Mouse (Mus musculus) B cell, adult 67 days (primary cell): ENCODE results near the gene Hrk. TPM values are rescaled to one million over a fixed set of nuclear protein-coding genes. Genes with fewer than 3 reads are reported as not detected.

ENCODE experiments used
- total RNA-seq, 2 experiments: library from RNA; stranded (reverse); gene quantifications; 4 replicates each; pipeline ENCODE4 v1.2.4; 2023

The Hrk gene
- not detected for total RNA-seq

GRCm38 (mm10) chr5:118164581-118164980 lies at the start of gene Hrk:
Gene Hrk (plus strand): TSS chr5:118164648.

GRCm38 (mm10) chr5:118154839-118155564 lies 9.4 kb upstream of the Hrk start, which contains the start of gene Fbxw8:
Gene Fbxw8 (minus strand): TSS chr5:118155464.

Other genes starting within 250 kb of the Hrk start
- 10 to 100 TPM; 23.9 to 36.4 TPM for gene Fbxo21, start 187.9 kb upstream of the Hrk start, total RNA-seq
- gene Tesc, start 136.9 kb upstream of the Hrk start, total RNA-seq, result not detected
- gene Fbxw8, start 9.2 kb upstream of the Hrk start, total RNA-seq, result 10 to 100 TPM; 19.2 to 20.3 TPM
- gene Rnft2, start 80.5 kb downstream of the Hrk start, total RNA-seq, result 1 to 10 TPM; 2.5 to 2.6 TPM
- 10 to 100 TPM in 1 of 2 experiments, 1 to 10 TPM in 1; 9.4 to 10.7 TPM for gene 2410131K14Rik, start 80.6 kb downstream of the Hrk start, total RNA-seq